Mouse (Mus musculus): Measurements from ENCODE around the gene Hapln2.

The Hapln2 gene

GRCm38 (mm10) chr3:88027434-88028186 lies at the start of gene Hapln2:
Gene Hapln2 (minus strand): TSS chr3:88027583.
- DNase-seq (ENCODE audit: low read depth, low spot score), result peak; percentile 56

- no peak for DNase-seq (ENCODE audit: low read depth, low spot score)
Measured at GRCm38 (mm10) chr3:88074766-88075165, 47.4 kb upstream of the Hapln2 start.

GRCm38 (mm10) chr3:88074351-88074750 lies 47.0 kb upstream of the Hapln2 start:
- DNase-seq (ENCODE audit: low read depth, low spot score), result no peak

GRCm38 (mm10) chr3:88073631-88074030 lies 46.2 kb upstream of the Hapln2 start:
- no peak for DNase-seq (ENCODE audit: low read depth, low spot score)

- peak; percentile 87 for DNase-seq (ENCODE audit: low read depth, low spot score)
Measured at GRCm38 (mm10) chr3:88071783-88072182, 44.4 kb upstream of the Hapln2 start.

- no peak for DNase-seq (ENCODE audit: low read depth, low spot score)
Measured at GRCm38 (mm10) chr3:88068386-88068785, 41.0 kb upstream of the Hapln2 start.

- DNase-seq (ENCODE audit: low read depth, low spot score), result peak; percentile 92
Measured at GRCm38 (mm10) chr3:88057902-88058696, 30.7 kb upstream of the Hapln2 start, which contains the start of gene Naxe. Gene Naxe (minus strand): TSS chr3:88058495.

- no peak for DNase-seq (ENCODE audit: low read depth, low spot score)
Measured at GRCm38 (mm10) chr3:88057030-88057429, 29.6 kb upstream of the Hapln2 start.

GRCm38 (mm10) chr3:88049532-88049931 lies 22.1 kb upstream of the Hapln2 start:
- no peak for DNase-seq (ENCODE audit: low read depth, low spot score)

GRCm38 (mm10) chr3:88042661-88043421 lies 15.5 kb upstream of the Hapln2 start, which contains the start of gene Gpatch4:
Gene Gpatch4 (plus strand): TSS chr3:88043108.
- DNase-seq (ENCODE audit: low read depth, low spot score), result peak; percentile 97

- no peak for DNase-seq (ENCODE audit: low read depth, low spot score)
Measured at GRCm38 (mm10) chr3:88035561-88036293, 8.3 kb upstream of the Hapln2 start.

- no peak for DNase-seq (ENCODE audit: low read depth, low spot score)
Measured at GRCm38 (mm10) chr3:88033506-88033905, 6.1 kb upstream of the Hapln2 start.

GRCm38 (mm10) chr3:88030608-88031395 lies 3.4 kb upstream of the Hapln2 start:
- DNase-seq (ENCODE audit: low read depth, low spot score), result no peak

GRCm38 (mm10) chr3:88026823-88027222 lies 560 bp downstream of the Hapln2 start:
- DNase-seq (ENCODE audit: low read depth, low spot score), result no peak

- peak; percentile 26 for DNase-seq (ENCODE audit: low read depth, low spot score)
Measured at GRCm38 (mm10) chr3:88023192-88024074, 4.0 kb downstream of the Hapln2 start.

GRCm38 (mm10) chr3:88022322-88023191 lies 4.8 kb downstream of the Hapln2 start:
- peak; percentile 86 for DNase-seq (ENCODE audit: low read depth, low spot score)

GRCm38 (mm10) chr3:88010634-88011265 lies 16.6 kb downstream of the Hapln2 start:
- DNase-seq (ENCODE audit: low read depth, low spot score), result peak; percentile 70

All from CD4-positive, CD25-positive, alpha-beta regulatory T cell, adult 2 months (primary cell).